Mouse (Mus musculus) brain, adult 2 months (tissue): ENCODE data around the gene Kiss1.
"Not testable (repeated sequence)": the region's sequence is repeated elsewhere in the genome, so short reads cannot be mapped to it uniquely, and the experiment has no call there.

Experiments used
- DNase-seq: peaks from one replicate; pipeline ENCODE4 v3.0.0; 2011; ENCODE audit warnings: low read depth, low spot score

Gene Kiss1

DNA sequence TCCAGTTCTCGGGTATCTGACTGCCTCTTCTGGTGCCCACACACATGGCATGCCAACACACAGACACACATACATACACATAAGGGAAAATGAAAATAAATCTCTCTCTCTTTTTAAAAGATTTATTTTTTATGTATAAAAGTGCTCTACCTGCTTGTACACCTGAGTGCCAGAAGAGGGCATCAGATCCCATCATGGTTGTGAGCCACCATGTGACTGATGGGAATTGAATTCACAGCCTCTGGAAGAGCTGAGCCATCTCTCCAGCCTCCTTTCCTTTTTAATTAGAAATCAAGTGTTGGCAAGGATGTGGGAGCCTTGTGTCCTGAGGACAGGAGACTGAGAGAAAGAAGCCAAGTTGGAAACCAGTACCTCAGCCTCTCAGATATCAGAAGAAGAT is 4.5 kb upstream of the Kiss1 start:
- DNase-seq, result peak; percentile 43

DNA sequence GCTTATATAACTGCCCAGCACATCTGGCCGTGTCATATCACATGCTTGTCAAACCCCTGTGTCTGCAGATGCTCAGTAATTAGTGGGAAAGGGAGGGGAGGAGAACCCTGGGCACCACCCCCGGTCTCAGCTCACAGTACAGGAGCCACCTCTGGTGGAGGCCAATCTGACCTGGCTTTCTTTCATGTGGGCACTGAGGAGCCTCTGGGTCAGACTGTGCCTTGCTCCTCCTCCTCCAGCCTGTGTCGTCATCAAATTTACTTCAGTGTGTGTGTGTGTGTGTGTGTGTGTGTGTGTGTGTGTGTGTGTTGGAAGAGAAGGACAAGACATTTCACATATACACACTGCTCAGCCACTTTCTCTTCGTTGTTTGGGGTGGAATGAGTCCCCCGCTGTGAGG is 1.7 kb downstream of the Kiss1 start:
- no peak for DNase-seq

- DNase-seq, result no peak
Observed at GRCm38 (mm10) chr1:133325951-133326350, 4.3 kb downstream of the Kiss1 start.

DNA sequence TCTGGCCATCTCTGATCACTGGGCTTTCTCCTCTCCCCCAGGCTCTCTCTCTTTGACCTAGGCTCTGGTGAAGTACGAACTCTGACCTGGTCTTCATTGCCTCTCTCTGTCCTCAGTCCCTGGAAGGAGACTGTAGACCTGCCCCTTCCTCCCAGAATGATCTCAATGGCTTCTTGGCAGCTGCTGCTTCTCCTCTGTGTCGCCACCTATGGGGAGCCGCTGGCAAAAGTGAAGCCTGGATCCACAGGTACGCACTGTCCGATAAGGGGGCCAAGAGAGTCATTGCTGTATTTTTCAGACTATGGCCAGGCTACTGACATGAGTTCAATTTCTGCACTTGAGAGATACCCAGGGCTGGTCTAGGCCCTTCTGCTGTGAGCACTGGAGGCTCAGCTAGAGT is 5.4 kb downstream of the Kiss1 start:
- no peak for DNase-seq

DNA sequence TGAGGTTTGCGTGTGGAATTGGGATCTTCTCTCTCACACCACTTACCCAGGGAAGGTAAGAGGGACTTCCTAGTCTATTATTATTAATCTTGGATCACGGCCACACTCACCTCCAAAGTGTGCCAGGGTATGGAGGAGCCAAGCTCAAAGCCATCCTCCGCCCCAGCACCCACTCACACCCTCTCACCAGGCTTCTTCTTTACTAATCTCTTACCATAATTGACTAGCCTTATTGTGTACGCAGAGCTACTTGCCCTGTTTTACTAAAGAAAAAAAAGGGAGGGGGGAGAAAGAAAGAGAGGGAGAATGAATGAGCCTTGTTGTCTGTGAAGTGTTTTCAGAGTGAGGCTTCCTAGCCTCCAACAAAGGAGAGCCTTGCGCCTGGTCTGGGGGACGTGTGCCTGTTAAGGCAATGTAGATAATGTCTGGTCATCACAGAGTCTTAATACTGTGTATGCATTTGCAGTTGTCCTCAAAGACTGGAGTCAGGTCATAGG is 6.7 kb downstream of the Kiss1 start:
- DNase-seq, result no peak

DNA sequence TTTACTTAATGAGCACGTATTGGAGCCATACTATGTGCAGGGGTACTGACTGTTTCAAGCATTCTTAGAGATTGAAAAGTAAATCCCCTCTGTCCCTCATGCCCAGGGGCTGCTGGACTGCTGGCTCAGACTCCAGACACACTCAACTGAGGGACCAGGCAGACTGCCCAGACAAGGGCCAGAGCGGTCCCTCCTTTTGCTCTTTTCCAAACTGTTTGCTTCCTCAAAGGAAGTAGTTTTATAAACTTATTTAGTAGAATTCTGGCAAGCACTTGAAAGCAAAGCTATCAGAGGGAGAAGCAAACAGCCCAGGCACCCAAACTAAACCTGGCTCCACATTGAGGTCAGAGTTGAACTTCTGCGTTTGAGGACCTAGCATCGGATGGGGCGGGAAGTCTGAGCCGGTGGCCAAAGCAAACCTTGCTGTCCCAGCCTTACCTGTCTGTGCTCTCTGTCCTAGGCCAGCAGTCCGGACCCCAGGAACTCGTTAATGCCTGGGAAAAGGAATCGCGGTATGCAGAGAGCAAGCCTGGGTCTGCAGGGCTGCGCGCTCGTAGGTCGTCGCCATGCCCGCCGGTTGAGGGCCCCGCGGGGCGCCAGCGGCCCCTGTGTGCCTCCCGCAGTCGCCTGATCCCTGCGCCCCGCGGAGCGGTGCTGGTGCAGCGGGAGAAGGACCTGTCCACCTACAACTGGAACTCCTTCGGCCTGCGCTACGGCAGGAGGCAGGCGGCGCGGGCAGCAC is 7.4 kb downstream of the Kiss1 start:
- no peak for DNase-seq

GRCm38 (mm10) chr1:133329638-133329964 is 7.9 kb downstream of the Kiss1 start:
- DNase-seq, result no peak

DNA sequence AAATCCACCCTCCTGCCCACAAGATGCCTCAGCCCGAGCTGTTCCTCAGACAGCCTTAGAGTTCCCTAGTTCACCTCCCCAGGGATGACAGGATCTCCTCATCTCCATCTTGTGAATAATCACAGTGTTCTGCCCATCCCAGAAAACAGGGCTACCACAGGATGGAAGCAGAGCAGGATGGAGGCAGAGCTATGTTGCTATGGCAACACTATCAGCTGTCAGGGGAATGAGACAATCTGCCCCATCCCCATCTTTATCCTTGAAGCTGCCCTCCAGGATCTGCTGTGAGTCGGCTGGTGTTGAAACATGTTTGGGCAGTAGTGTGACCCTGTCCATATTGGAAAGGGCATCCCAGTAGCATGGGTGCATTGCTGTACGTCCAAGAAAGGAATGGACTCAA is 9.5 kb downstream of the Kiss1 start:
- peak; percentile 62 for DNase-seq

DNA sequence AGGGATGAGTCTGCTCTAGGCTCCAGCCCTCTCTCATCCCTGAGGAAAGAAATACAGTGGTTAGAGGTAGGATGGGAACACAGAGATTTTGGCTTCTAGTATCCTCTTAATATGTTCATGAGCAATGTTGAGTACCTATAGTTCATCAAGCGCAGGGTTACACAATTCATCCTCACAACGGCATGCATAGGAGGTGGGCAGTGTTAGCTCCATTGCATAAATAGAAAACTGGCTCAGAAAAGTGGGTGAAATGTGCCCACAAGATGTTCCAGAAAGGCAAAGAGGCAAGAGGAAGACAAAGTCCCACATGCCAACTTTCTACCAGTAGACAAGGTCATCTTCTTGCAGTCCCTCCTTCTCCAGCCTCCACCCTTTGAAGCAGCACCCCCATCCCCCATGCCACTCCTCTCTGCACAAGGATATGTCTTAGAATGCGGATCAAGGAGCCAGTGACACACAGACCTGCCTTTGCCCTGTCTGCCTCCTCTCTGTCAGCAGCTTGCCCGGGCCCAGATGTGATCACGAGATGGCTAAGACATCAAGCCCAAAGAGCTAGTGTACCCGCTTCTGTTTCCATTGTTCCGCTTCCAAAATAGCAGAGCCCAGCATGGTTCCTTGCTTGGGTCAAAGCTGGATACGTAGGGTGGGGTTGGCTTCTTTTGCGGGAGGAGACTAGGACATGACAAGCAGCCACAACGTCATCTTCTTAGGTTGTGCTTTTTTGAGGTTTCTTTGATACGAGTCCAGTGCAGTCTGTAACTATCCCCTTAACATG is 11.2 kb downstream of the Kiss1 start:
- peak; percentile 78 for DNase-seq

- DNase-seq, result peak; percentile 59
Observed at GRCm38 (mm10) chr1:133333937-133334336, 12.3 kb downstream of the Kiss1 start.

DNA sequence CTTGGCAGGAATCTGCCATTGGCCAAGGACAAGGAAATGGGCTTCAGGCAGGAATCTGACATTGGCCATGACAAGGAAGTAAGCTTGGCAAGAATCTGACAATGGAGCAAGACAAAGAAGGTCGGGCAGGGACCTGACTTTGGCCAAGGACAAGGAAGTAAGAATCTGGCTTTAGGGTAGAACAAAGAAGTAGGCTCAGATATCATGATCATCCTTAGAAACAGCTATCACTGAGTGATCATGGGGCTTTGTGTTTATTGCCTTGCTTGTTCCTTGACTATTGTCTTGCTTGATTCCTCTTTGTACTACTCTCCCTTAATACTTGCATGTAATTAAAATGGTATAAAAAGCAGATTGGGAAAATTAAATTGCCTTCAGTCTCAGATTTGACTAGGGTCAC is 18.7 kb downstream of the Kiss1 start:
- DNase-seq, result not testable (repeated sequence)

DNA sequence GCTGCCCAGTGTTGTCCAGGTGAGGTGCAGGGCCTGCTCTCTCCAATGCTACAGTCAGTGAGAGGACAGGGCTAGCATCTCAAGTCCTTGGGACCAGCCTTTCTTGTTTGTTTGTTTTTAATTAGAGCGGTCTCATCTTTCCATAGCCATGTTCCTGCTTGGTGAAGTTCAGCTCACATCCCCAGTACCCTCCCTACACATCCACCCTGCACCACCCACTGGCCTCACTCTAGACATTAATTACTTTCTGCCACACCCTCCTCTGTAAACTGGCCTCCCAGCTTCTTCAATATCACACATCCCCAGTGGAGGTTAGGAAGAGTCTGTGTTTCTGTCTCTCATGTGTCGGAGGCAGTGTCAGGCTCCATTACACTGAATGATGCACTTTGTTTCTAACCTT is 22.7 kb downstream of the Kiss1 start:
- no peak for DNase-seq

DNA sequence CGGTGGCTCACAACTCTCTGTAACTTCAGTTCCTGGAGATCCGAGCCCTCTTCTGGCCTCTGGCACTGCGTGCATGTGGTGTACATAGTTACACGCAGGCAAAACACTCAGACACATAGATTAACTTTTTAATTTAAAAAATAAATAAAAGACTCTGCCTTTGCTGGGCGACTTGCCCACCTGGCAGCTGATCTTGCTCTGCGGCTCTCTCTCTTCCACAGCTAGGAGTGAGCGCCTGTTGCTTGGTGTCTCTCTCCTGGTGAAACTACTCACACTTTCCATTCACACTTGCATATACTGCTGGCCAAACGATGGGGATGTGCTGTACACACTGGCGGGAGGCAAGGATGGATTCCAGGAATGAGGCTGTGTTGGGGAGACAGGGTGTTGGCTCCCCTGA is 24.9 kb downstream of the Kiss1 start:
- no peak for DNase-seq

DNA sequence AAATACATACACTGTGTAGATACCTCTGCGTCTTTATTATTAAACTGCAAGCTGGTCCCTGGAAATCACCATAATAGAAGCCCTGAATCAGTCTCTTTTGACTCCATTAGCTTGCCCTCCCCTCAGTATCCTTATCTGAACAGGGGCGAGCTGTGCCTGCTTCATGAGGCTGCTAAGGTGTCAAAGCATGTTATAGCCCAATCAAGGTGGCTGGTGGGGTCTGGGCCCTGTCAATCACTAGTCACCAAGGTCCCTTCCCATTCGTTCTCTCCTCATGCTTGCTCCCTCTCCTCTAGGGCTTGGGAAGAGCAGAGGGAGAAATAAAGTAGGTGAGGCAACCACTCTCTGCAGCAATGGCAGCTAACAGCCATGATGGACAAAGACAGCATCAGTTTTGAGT is 25.6 kb downstream of the Kiss1 start:
- no peak for DNase-seq

DNA sequence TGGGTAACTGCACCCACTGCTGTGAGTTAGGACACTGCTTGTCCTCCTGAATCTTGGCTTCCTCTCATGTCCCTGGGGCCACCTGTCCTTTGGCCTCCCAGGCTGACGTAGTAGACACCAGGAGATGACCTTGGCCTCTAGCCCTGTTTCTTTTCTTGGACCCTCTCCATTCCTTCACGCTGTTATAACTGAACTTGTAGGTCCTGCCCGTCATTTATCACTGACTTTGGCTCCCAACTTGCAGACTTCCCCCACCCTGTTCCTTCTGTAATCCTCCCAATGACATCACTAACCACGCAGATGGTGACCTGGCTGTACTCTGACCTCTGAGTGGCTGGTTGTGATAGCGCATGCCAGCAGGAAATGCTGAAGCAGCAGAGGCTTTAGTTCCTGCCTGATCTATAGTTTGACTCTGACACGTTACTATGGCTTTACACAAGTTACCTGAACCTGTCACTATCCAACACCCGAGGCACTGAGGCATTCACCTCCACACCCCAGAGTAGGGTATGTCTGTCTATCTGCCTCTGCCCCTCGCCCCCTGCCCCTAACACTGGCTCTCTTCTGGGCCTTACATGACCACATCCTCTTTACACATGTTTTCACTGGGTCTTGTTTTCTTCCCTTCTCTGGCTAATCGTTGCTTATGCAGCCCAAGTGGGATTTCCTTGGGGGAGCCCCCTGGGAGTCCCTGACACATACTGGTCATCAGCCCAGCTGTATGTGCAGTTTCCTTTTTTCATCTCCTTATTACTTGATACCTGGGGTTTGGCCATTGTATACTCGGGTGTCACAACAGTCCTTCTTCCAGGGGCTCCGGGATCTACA is 26.2 kb downstream of the Kiss1 start:
- no peak for DNase-seq

DNA sequence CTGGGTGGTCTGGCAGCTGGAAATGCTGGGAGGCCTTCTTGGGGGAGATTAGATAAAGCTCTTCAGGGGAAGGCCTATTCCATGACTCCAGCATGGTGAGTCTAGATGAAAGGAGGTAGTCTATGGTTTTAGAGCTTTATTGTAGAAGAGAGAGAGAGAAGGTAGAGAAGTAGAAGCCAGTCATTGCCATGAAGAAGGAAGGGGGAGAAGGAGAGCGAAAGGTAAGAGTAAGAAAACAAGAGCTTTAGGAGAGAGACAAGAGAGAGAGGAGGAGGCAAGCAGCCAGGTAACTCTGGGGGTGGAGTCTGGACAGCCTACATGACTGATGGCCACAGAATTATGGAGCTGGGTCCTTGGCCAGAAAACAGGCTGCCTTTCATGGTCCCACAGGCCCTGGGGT is 28.5 kb downstream of the Kiss1 start, which contains the start of gene Ren1:
Ren1 (plus strand) TSS at position 301 of the 400 bp plus-strand sequence.
- no peak for DNase-seq

GRCm38 (mm10) chr1:133351762-133352161 is 30.1 kb downstream of the Kiss1 start:
- no peak for DNase-seq

- DNase-seq, result peak; percentile 91
Observed at GRCm38 (mm10) chr1:133353371-133353809, 31.7 kb downstream of the Kiss1 start.

GRCm38 (mm10) chr1:133355469-133355868 is 33.8 kb downstream of the Kiss1 start:
- DNase-seq, result no peak

- DNase-seq, result no peak
Observed at GRCm38 (mm10) chr1:133355912-133356311, 34.2 kb downstream of the Kiss1 start.

DNA sequence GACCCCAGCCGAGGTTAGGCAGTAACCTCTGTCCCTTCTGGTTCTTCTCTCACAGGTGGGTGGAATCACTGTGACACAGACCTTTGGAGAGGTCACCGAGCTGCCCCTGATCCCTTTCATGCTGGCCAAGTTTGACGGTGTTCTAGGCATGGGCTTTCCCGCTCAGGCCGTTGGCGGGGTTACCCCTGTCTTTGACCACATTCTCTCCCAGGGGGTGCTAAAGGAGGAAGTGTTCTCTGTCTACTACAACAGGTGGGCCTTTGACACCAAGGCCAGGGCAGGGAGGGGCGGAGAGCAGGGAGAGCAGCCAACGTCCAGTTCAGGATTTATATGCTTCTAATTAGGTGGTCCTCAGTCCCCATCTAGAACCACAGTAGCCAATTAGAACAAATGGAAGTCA is 34.7 kb downstream of the Kiss1 start:
- DNase-seq, result no peak

DNA sequence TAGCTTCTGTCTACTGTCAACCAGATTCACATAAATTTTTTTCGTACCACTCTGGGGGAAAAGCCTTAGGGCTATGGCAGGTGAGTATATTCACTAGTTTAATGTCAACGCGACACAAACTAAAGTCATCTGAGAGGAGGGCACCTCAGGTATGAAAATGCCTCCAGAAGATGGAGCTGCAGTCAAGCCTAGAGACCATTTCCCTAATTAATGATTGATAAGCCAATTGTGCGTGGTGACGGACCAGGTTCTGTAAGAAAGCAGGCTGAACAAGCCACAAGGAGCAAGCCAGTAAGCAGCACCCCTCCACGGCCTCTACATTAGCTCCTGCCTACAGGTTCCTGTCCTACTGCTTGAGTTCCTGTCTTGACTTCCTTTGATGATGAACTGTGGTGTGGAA is 39.3 kb downstream of the Kiss1 start:
- no peak for DNase-seq
